Mouse (Mus musculus) splenic B cell, adult 2 months (primary cell): Measurements from ENCODE around the gene Tac4.
A peak's percentile ranks its signal among the peaks of the same experiment; 100 is the strongest.

Source experiments
- DNase-seq: peaks from one replicate; pipeline ENCODE4 v3.0.0-alpha.2; 2011; ENCODE audit warnings: low read depth, low spot score
- H3K27me3 ChIP-seq: 2 replicates; pipeline ENCODE4 v1.6.1; 2012; ENCODE audit warnings: mild to moderate bottlenecking, low read length, moderate library complexity, mixed read lengths; ENCODE audit not compliant: control insufficient read depth, poor library complexity, insufficient read depth, severe bottlenecking
- H3K36me3 ChIP-seq: 2 replicates; pipeline ENCODE4 v1.6.1; 2012; ENCODE audit warnings: mild to moderate bottlenecking, low read length, moderate library complexity, mixed read lengths; ENCODE audit not compliant: control insufficient read depth, poor library complexity, insufficient read depth, severe bottlenecking

Gene Tac4

GRCm38 (mm10) chr11:95279061-95279659 is 17.8 kb downstream of the Tac4 start:
- Histone ChIP-seq H3K36me3 (peaks cover 44% of the 10 kb centered on the region), H3K27me3 (no peaks in the 10 kb centered on the region)
- peak; percentile 22 for DNase-seq

- Histone ChIP-seq H3K27me3 (no peaks in the 10 kb centered on the region), H3K36me3 (peaks cover 39% of the 10 kb centered on the region)
- no peak for DNase-seq
Observed at GRCm38 (mm10) chr11:95282331-95282730, 21.0 kb downstream of the Tac4 start.

GRCm38 (mm10) chr11:95291998-95292397 is 30.7 kb downstream of the Tac4 start:
- peak; percentile 70 for DNase-seq
- Histone ChIP-seq H3K27me3 (no peaks in the 10 kb centered on the region), H3K36me3 (peaks cover 9% of the 10 kb centered on the region)

- peak; percentile 81 for DNase-seq
- Histone ChIP-seq H3K27me3 (no peaks in the 10 kb centered on the region), H3K36me3 (peaks cover 11% of the 10 kb centered on the region)
Observed at GRCm38 (mm10) chr11:95293017-95293624, 31.8 kb downstream of the Tac4 start.

GRCm38 (mm10) chr11:95295736-95296135 is 34.4 kb downstream of the Tac4 start:
- H3K27me3 ChIP-seq, result no peaks in the 10 kb centered on the region
- DNase-seq, result no peak

GRCm38 (mm10) chr11:95298146-95298545 is 36.8 kb downstream of the Tac4 start:
- H3K36me3 ChIP-seq, result peaks cover 22% of the 10 kb centered on the region
- peak; percentile 80 for DNase-seq
- no peaks in the 10 kb centered on the region for H3K27me3 ChIP-seq

More at GRCm38 (mm10) chr11:95295736-95296135, 34.4 kb downstream of the Tac4 start:
- H3K36me3 ChIP-seq, result peaks cover 8% of the 10 kb centered on the region

GRCm38 (mm10) chr11:95299886-95300285 is 38.6 kb downstream of the Tac4 start:
- no peak for DNase-seq
- H3K36me3 ChIP-seq, result peaks cover 25% of the 10 kb centered on the region
- no peaks in the 10 kb centered on the region for H3K27me3 ChIP-seq

- peaks cover 28% of the 10 kb centered on the region for H3K36me3 ChIP-seq
- H3K27me3 ChIP-seq, result no peaks in the 10 kb centered on the region
- no peak for DNase-seq
Observed at GRCm38 (mm10) chr11:95301772-95302171, 40.4 kb downstream of the Tac4 start.

- peak; percentile 29 for DNase-seq
- Histone ChIP-seq H3K36me3 (peaks cover 23% of the 10 kb centered on the region), H3K27me3 (no peaks in the 10 kb centered on the region)
Observed at GRCm38 (mm10) chr11:95305600-95305999, 44.3 kb downstream of the Tac4 start.

- no peak for DNase-seq
- H3K27me3 ChIP-seq, result no peaks in the 10 kb centered on the region
- peaks cover 12% of the 10 kb centered on the region for H3K36me3 ChIP-seq
Observed at GRCm38 (mm10) chr11:95307526-95307925, 46.2 kb downstream of the Tac4 start.

GRCm38 (mm10) chr11:95309510-95310006 is 48.2 kb downstream of the Tac4 start:
- Histone ChIP-seq H3K36me3 (peaks cover 5% of the 10 kb centered on the region), H3K27me3 (no peaks in the 10 kb centered on the region)
- peak; percentile 99 for DNase-seq

- DNase-seq, result peak; percentile 99
- peaks cover 5% of the 10 kb centered on the region for H3K36me3 ChIP-seq
- H3K27me3 ChIP-seq, result no peaks in the 10 kb centered on the region
Observed at GRCm38 (mm10) chr11:95310007-95310647, 48.8 kb downstream of the Tac4 start, which contains the start of gene Kat7. TSS of gene Kat7 (minus strand) at chr11:95310246.

- H3K27me3 ChIP-seq, result no peaks in the 10 kb centered on the region
- H3K36me3 ChIP-seq, result no peaks in the 10 kb centered on the region
- no peak for DNase-seq
Observed at GRCm38 (mm10) chr11:95310648-95311424, 49.5 kb downstream of the Tac4 start.

GRCm38 (mm10) chr11:95311425-95311807 is 50.1 kb downstream of the Tac4 start:
- DNase-seq, result no peak
- Histone ChIP-seq H3K36me3 (no peaks in the 10 kb centered on the region), H3K27me3 (no peaks in the 10 kb centered on the region)
